Mouse (Mus musculus) small intestine, adult 2 months (tissue): ENCODE results near the gene Dnaaf3.

Experiments used
- CTCF ChIP-seq: fragments of 200-500 bp; IDR thresholded peaks from 2 replicates; pipeline ENCODE4 v1.5.1; 2012; ENCODE audit warnings: low read depth, mild to moderate bottlenecking, control low read depth, inconsistent platforms, low read length, moderate library complexity, mixed read lengths; ENCODE audit not compliant: insufficient replicate concordance, insufficient read length; ENCODE audit errors: extremely low read depth
- POLR2A ChIP-seq: fragments of 200-500 bp; IDR thresholded peaks from 2 replicates; pipeline ENCODE4 v1.6.1; 2012; ENCODE audit warnings: low read depth, mild to moderate bottlenecking, control low read depth, inconsistent platforms, low read length, moderate library complexity

DNA sequence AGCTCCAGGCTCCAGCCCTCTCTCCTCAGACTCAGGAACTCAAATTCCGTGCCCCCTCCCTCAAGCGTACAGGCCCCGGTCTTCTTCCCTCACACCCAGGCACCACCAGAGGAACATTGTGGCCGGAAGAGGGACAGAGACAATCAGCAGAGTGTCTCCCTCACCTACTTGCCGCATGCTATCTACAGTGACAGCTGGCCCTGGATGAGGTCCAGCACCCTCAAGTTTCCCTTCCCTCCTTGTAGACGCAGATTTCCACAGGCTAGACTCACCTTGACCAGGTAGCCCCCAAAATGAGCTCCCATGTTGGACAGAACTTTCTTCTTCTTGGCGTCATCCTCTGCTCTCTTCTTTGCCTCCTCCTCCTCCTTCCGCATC lies 23.5 kb downstream of the Dnaaf3 start:
- TF ChIP-seq POLR2A (no peak), CTCF (no peak)
